Mouse (Mus musculus) embryonic facial prominence, embryonic 11.5 days (tissue): ENCODE measurements around the gene Ptf1a. TPM values are rescaled to one million over a fixed set of nuclear protein-coding genes. Genes with fewer than 3 reads are reported as not detected.

Source experiments
- ATAC-seq: fragments of 200-750 bp; cut with Nextera tagmentation; replicated peaks from 2 replicates; pipeline ENCODE4 v1.8.0; 2017; ENCODE audit warnings: low read depth; ENCODE audit not compliant: insufficient number of reproducible peaks, low FRiP score, low TSS enrichment
- DNase-seq: peaks from one replicate; pipeline ENCODE4 v3.0.0-alpha.2; 2015; ENCODE audit warnings: low spot score
- H3K27ac ChIP-seq: fragments of 300-500 bp; sonication (generic); replicated peaks from 2 replicates; pipeline ENCODE4 v1.5.1; 2014; ENCODE audit warnings: mild to moderate bottlenecking, low read depth, low read length, control low read depth
- H3K27me3 ChIP-seq: fragments of 300-500 bp; sonication (generic); 2 replicates; pipeline ENCODE4 v1.6.1; 2014; ENCODE audit warnings: mild to moderate bottlenecking, low read length, moderate library complexity, mixed read lengths; ENCODE audit not compliant: control insufficient read depth, insufficient read depth
- H3K36me3 ChIP-seq: fragments of 300-500 bp; sonication (generic); replicated peaks from 2 replicates; pipeline ENCODE4 v1.6.1; 2014; ENCODE audit warnings: low read depth, mild to moderate bottlenecking, low read length, moderate library complexity, mixed read lengths; ENCODE audit not compliant: control insufficient read depth, insufficient read depth
- H3K4me1 ChIP-seq: fragments of 300-500 bp; sonication (generic); 2 replicates; pipeline ENCODE4 v1.6.1; 2014; ENCODE audit warnings: low read length, mixed read lengths; ENCODE audit not compliant: control insufficient read depth, insufficient read depth
- H3K4me2 ChIP-seq: fragments of 300-500 bp; sonication (generic); 2 replicates; pipeline ENCODE4 v1.6.1; 2014; ENCODE audit warnings: low read depth, mild to moderate bottlenecking, control low read depth, low read length, moderate library complexity
- H3K4me3 ChIP-seq: fragments of 300-500 bp; sonication (generic); 2 replicates; pipeline ENCODE4 v1.5.1; 2014; ENCODE audit warnings: low read depth, low read length, control low read depth
- H3K9ac ChIP-seq: fragments of 300-500 bp; sonication (generic); replicated peaks from 2 replicates; pipeline ENCODE4 v1.6.1; 2014; ENCODE audit warnings: mild to moderate bottlenecking, control low read depth, low read length
- H3K9me3 ChIP-seq: fragments of 300-500 bp; sonication (generic); replicated peaks from 2 replicates; pipeline ENCODE4 v1.6.1; 2016; ENCODE audit warnings: mild to moderate bottlenecking, low read length, inconsistent platforms, mixed read lengths; ENCODE audit not compliant: control insufficient read depth
- WGBS: fragments of 180-500 bp; shearing (Covaris S2); extraction: QIAGEN DNeasy Blood & Tissue Kit; methylation state at CpG from one replicate; pipeline ENCODE4 v1.1.7; 2014; 5-methylcytosine and 5-hydroxymethylcytosine counted together
- polyA plus RNA-seq: library from polyadenylated mRNA; unstranded; fragments of >200 nt; fragmentation: Nextera tagmentation; extraction: Ambion mirVana; gene quantifications from 2 replicates; pipeline ENCODE4 v1.2.1, GENCODE M21; 2014

Gene Ptf1a
- polyA plus RNA-seq, 1 experiment from 2014 or later, result 1.3 TPM

- H3K9me3 ChIP-seq, result no peaks in the 10 kb centered on the region
- peaks cover 5% of the 10 kb centered on the region; the same call in 1 of the 2 replicates for H3K27me3 ChIP-seq
- ATAC-seq (no peak), DNase-seq (no peak)
- H3K36me3 ChIP-seq, result no peaks in the 10 kb centered on the region
- no peak overlapping the region for H3K27ac ChIP-seq
- no peak overlapping the region for H3K4me3 ChIP-seq
- no peak overlapping the region for H3K9ac ChIP-seq
- no peak overlapping the region for H3K4me2 ChIP-seq
- H3K4me1 ChIP-seq, result no peaks in the 10 kb centered on the region
These were observed 23.2 kb upstream of the Ptf1a start for GRCm38 (mm10) chr2:19422226-19422625.

DNA sequence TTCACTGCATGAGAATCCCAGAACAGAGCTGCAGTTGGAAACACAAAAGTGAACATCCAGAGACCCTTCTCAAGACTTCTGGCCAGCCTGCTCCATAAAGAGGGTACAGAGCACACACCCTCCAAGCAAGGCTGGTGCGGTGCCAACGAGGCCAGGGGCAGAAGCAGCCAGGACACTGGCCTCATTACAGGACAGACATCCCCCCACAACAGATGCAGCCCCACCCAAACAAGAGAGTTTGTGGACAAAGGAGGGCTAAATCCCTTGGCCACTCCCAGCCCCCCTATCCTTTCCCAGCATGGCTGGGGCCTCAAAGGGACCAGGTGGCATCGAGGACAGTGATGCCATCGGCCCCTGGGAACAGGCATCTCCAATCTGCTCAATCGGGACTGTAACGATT, 22.4 kb upstream of the Ptf1a start:
- DNase-seq (no peak), ATAC-seq (no peak)
- WGBS, result 73% methylated on average over 6 of the region's 6 CpGs
- no peak overlapping the region for H3K4me3 ChIP-seq
- no peaks in the 10 kb centered on the region for H3K36me3 ChIP-seq
- H3K27ac ChIP-seq, result no peak overlapping the region
- no peak overlapping the region for H3K9ac ChIP-seq
- H3K4me1 ChIP-seq, result no peaks in the 10 kb centered on the region
- H3K27me3 ChIP-seq, result peaks cover 5% of the 10 kb centered on the region; the same call in 1 of the 2 replicates
- H3K4me2 ChIP-seq, result no peak overlapping the region
- H3K9me3 ChIP-seq, result no peaks in the 10 kb centered on the region

GRCm38 (mm10) chr2:19429031-19429430, 16.4 kb upstream of the Ptf1a start:
- DNase-seq (peak; percentile 90), ATAC-seq (no peak)
- WGBS, result 2% methylated on average over 10 of the region's 10 CpGs
- no peak overlapping the region for H3K4me3 ChIP-seq
- H3K9me3 ChIP-seq, result no peaks in the 10 kb centered on the region
- no peak overlapping the region for H3K27ac ChIP-seq
- H3K9ac ChIP-seq, result no peak overlapping the region
- H3K4me2 ChIP-seq, result no peak overlapping the region
- peaks cover 40% of the 10 kb centered on the region for H3K27me3 ChIP-seq
- no peaks in the 10 kb centered on the region for H3K36me3 ChIP-seq
- H3K4me1 ChIP-seq, result no peaks in the 10 kb centered on the region

DNA sequence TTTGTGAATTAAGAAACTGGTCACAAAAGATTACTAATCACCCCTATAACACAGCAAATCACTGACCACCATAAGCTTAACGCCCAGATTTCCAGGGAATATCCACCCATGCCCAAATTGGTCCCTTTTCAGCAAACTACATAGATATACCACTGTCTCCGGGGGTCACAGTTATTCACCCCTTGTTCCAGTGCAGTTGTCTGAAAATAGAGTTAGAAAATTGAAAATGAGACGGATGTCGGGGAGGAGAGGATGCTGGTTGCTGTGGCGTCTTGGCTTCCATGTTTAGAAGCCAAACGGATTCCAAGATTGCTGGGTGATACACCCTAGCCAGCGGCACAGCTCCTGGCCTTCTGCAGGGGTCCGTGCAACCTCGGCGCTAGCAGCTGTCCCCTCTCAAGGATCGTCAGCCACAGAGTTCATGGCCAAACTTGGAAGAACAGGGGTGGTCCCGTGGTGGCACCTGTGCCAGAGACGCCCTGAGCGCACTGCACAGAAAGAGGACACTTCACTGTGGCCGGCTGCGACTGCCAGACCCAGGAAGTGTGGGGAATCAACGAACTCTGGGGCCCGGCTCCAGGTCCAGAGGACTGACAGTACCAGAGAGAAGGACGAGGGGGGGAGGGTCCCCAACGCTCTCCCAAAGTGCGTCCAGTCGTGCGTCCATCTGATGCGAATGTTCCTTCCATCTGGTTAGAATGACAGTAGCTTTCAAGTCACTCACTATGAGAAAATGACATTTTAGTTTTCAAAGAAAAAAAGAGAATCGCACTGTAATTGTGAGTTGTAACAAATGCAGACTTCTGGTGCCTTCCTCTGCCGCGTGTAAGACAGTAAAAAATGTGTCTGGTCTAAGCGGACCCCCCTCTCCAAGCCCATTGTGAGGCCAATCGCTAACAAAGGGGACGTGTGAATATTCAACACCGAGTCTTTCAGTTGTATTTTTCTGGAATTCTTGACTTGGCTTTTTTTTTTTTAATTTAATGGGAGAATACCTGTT, 15.5 kb upstream of the Ptf1a start:
- no peak for DNase-seq
- WGBS, result 2% methylated on average over 31 of the region's 31 CpGs

GRCm38 (mm10) chr2:19430746-19431145, 14.7 kb upstream of the Ptf1a start:
- no peak for DNase-seq
- H3K27me3 ChIP-seq, result peaks cover 47% of the 10 kb centered on the region
- H3K4me1 ChIP-seq, result no peaks in the 10 kb centered on the region

More for the DNA sequence above, 15.5 kb upstream of the Ptf1a start:
- ATAC-seq, result no peak
- Histone ChIP-seq H3K4me3 (no peak overlapping the region), H3K9ac (no peak overlapping the region), H3K4me2 (no peak overlapping the region), H3K4me1 (no peaks in the 10 kb centered on the region), H3K27ac (no peak overlapping the region), H3K36me3 (no peaks in the 10 kb centered on the region), H3K27me3 (peaks cover 45% of the 10 kb centered on the region), H3K9me3 (no peaks in the 10 kb centered on the region)

DNA sequence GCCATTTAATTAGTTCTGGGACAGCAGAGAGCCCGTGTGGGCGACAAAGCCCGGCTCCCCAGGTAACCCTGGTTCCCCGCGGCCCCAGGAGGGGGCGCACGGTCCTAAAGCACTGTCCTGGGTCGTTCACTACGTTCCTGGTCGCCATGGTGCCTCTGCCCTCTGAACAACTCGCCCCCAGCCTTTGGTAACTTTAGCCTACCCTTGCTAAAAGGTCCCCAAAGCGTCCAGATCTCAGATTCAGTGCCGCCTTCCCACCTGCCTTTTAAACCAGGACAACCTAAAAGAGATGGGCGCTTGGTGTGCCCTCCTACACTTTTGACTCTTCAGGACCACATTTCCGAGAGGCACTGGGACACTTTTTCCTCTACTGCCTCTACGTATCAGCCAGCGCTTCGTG, 14.3 kb upstream of the Ptf1a start:
- Histone ChIP-seq H3K4me2 (no peak overlapping the region), H3K4me1 (no peaks in the 10 kb centered on the region), H3K4me3 (no peak overlapping the region), H3K9me3 (no peaks in the 10 kb centered on the region), H3K9ac (no peak overlapping the region), H3K27ac (no peak overlapping the region), H3K27me3 (peaks cover 50% of the 10 kb centered on the region), H3K36me3 (no peaks in the 10 kb centered on the region)
- WGBS, result under 1% methylated on average over 18 of the region's 18 CpGs
- ATAC-seq, result peak; percentile 68; the same call in 1 of the 2 replicates
- peak; percentile 55 for DNase-seq

More at GRCm38 (mm10) chr2:19430746-19431145, 14.7 kb upstream of the Ptf1a start:
- no peak for ATAC-seq
- Histone ChIP-seq H3K4me2 (peak overlapping the region; percentile 11; the same call in 1 of the 2 replicates), H3K36me3 (no peaks in the 10 kb centered on the region), H3K9me3 (no peaks in the 10 kb centered on the region), H3K27ac (no peak overlapping the region), H3K9ac (no peak overlapping the region), H3K4me3 (no peak overlapping the region)
- under 1% methylated on average over 33 of the region's 33 CpGs for WGBS

- Histone ChIP-seq H3K4me1 (no peaks in the 10 kb centered on the region), H3K4me3 (no peak overlapping the region), H3K36me3 (no peaks in the 10 kb centered on the region), H3K4me2 (no peak overlapping the region), H3K27ac (no peak overlapping the region), H3K27me3 (peaks cover 50% of the 10 kb centered on the region), H3K9me3 (no peaks in the 10 kb centered on the region), H3K9ac (no peak overlapping the region)
- ATAC-seq (peak; percentile 76), DNase-seq (no peak)
- WGBS, result 2% methylated on average over 41 of the region's 41 CpGs
These were observed 13.7 kb upstream of the Ptf1a start for GRCm38 (mm10) chr2:19431614-19432323.

- Histone ChIP-seq H3K9me3 (no peaks in the 10 kb centered on the region), H3K4me1 (peaks cover 7% of the 10 kb centered on the region), H3K27ac (no peak overlapping the region), H3K36me3 (no peaks in the 10 kb centered on the region), H3K27me3 (peaks cover 65% of the 10 kb centered on the region), H3K9ac (no peak overlapping the region), H3K4me3 (no peak overlapping the region), H3K4me2 (no peak overlapping the region)
- DNase-seq (no peak), ATAC-seq (no peak)
- under 1% methylated on average over 9 of the region's 9 CpGs for WGBS
These were observed 1.1 kb upstream of the Ptf1a start for GRCm38 (mm10) chr2:19444346-19444745.
